Mouse (Mus musculus) ES-Bruce4 (cell line): ENCODE measurements at regions not wholly inside any gene's neighbourhood (a gene's known extent, or its start where the extent isn't known, plus 50 kb on each side); places are given as distances from the start of the nearest gene placed in this dataset.

Experiments
- CTCF ChIP-seq: IDR thresholded peaks from one replicate; pipeline ENCODE4 v1.8.1; 2011; ENCODE audit warnings: low read depth, low read length
- EP300 ChIP-seq: IDR thresholded peaks from 2 replicates; pipeline ENCODE4 v1.6.1; 2011; ENCODE audit warnings: low read depth, low read length; ENCODE audit not compliant: insufficient read depth

DNA sequence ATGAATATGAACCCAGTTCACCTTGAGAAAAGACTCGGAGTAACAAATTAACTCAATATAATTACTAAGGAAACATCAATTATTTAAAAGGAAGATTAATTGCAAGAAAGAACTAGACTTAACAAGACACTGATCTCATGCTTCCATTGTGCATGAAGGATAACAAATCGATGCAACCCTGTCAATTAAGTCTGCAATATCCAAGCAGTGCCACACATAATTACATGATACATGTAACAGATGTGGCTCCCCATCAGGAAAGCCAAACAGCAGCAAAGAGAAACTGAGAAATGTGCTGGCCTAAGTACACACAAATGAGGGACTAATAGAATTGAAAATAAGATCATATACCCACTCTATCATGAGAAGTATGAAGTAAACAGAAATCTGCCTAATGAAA lies 1327.5 kb downstream of the Zfp704 start:
- no peak for TF ChIP-seq CTCF
- TF ChIP-seq EP300 = no peak
